Mouse (Mus musculus): Measurements from ENCODE around the gene Prkd3. TPM values are rescaled to one million over a fixed set of nuclear protein-coding genes. Genes with fewer than 3 reads are reported as not detected.

Gene Prkd3
- polyA plus RNA-seq, 1 experiment = 12.8 TPM

GRCm38 (mm10) chr17:78903158-78903557 lies 117.5 kb downstream of the Prkd3 start:
- no peaks in the 10 kb centered on the region for H3K27me3 ChIP-seq (ENCODE audit: control insufficient read depth, insufficient read depth, insufficient read length)
- no peak overlapping the region for H3K4me3 ChIP-seq (ENCODE audit: insufficient read depth, poor library complexity, severe bottlenecking)
- no peaks in the 10 kb centered on the region for H3K36me3 ChIP-seq (ENCODE audit: control insufficient read depth, insufficient read depth)
- H3K79me2 ChIP-seq (ENCODE audit: control insufficient read depth, insufficient read depth) = no peaks in the 10 kb centered on the region
- TF ChIP-seq MYOD1 (IDR thresholded peaks at IDR 0.05; ENCODE audit: control insufficient read depth, insufficient read length, low read depth) (no peak), CTCF (IDR thresholded peaks at IDR 0.05; ENCODE audit: control insufficient read depth, insufficient read depth, insufficient read length) (no peak), MAX (IDR thresholded peaks at IDR 0.05) (no peak), MYOG (IDR thresholded peaks at IDR 0.05; ENCODE audit: control insufficient read depth, extremely low read depth, insufficient read length) (no peak), USF1 (IDR thresholded peaks at IDR 0.05; ENCODE audit: low read depth) (no peak), FOSL1 (IDR thresholded peaks at IDR 0.05; ENCODE audit: insufficient read depth, low read length, poor library complexity, severe bottlenecking) (no peak), CEBPB (IDR thresholded peaks at IDR 0.05; ENCODE audit: low read depth) (no peak)
- H3K79me3 ChIP-seq (ENCODE audit: low read depth) = no peaks in the 10 kb centered on the region
- H3ac ChIP-seq (ENCODE audit: control insufficient read depth, insufficient read length, low read depth) = no peak overlapping the region

Other genes with a start within 250 kb of the Prkd3 start
- 11.7 TPM for gene Heatr5b, start 185.5 kb downstream of the Prkd3 start, polyA plus RNA-seq (2012; fragmentation: generic; extraction: Trizol)
- gene Gpatch11, start 185.2 kb downstream of the Prkd3 start, polyA plus RNA-seq (2012; fragmentation: generic; extraction: Trizol) = 14.5 TPM
- 2.4 TPM for gene Eif2ak2, start 138.2 kb downstream of the Prkd3 start, polyA plus RNA-seq (2012; fragmentation: generic; extraction: Trizol)
- gene Sult6b1, start 113.8 kb downstream of the Prkd3 start, polyA plus RNA-seq (2012; fragmentation: generic; extraction: Trizol) = 0.04 TPM
- gene Cebpzos, start 104.3 kb downstream of the Prkd3 start, polyA plus RNA-seq (2012; fragmentation: generic; extraction: Trizol) = 25.6 TPM
- 11.3 TPM for gene Cebpz, start 83.8 kb downstream of the Prkd3 start, polyA plus RNA-seq (2012; fragmentation: generic; extraction: Trizol)
- gene Ndufaf7, start 83.7 kb downstream of the Prkd3 start, polyA plus RNA-seq (2012; fragmentation: generic; extraction: Trizol) = 13.0 TPM
- gene Qpct, start 31.1 kb upstream of the Prkd3 start, polyA plus RNA-seq (2012; fragmentation: generic; extraction: Trizol) = 0.71 TPM

All from C2C12 (cell line).